In genomic region chr11:113617132-113617911, GRCm38 (mm10) we compare ENCODE assay signal across 7 mouse cellular contexts. TPM values are rescaled to one million over a fixed set of nuclear protein-coding genes. Genes with fewer than 3 reads are reported as not detected.
A peak's percentile ranks its signal among the peaks of the same experiment; 100 is the strongest.
DNase-seq lines count a peak whose midpoint lies in the region; ATAC-seq and TF ChIP-seq lines count a peak whose summit lies in the region.

No protein-coding gene starts in this region.

- H3K27ac ChIP-seq in layer of hippocampus, adult 2 months, result no peak overlapping the region

- H3K4me3 ChIP-seq in layer of hippocampus, adult 2 months, result no peak overlapping the region

- DNase-seq in A20 (ENCODE audit: low read depth, low spot score), result peak; percentile 90
- DNase-seq in c-Kit-positive CD71-negative TER-119-negative erythroid progenitor cells, embryonic 14.5 days (ENCODE audit: low read depth), result peak; percentile 76
- peak; percentile 56 to 64 for DNase-seq in frontal cortex, postnatal 25 days (ENCODE audit: low spot score in 2 of 2)
- peak; percentile 62 to 79 for DNase-seq in layer of hippocampus, adult 2 months (ENCODE audit: low spot score in 2 of 2)
- peak; percentile 85 for DNase-seq in lung, postnatal 36 days
- DNase-seq in spleen, postnatal 10 days (ENCODE audit: low spot score in 2 of 2), result peak; percentile 48 to 87

- TF ChIP-seq CTCF in layer of hippocampus, adult 2 months (conservative IDR thresholded peaks at IDR 0.05), result peak; percentile 84

- ATAC-seq in CD4-positive, CD25-positive, alpha-beta regulatory T cell, adult 4 months, result peak; percentile 63

RNA-seq across cellular contexts. Expression of gene Sstr2, which starts 1.8 kb away (rescaled TPM):
- under 1 TPM in 1 of 2 experiments, not detected in 1; 0.35 TPM for polyA plus RNA-seq in CD4-positive, CD25-positive, alpha-beta regulatory T cell, adult 4 months (2017; shearing (Covaris generic))
- total RNA-seq in layer of hippocampus, adult 2 months (2021), result 10 to 100 TPM; 22.0 to 23.2 TPM

RNA-seq across cellular contexts. Expression of gene Cog1, which starts 31.6 kb away (rescaled TPM):
- 10 to 100 TPM; 15.4 to 19.3 TPM for polyA plus RNA-seq in CD4-positive, CD25-positive, alpha-beta regulatory T cell, adult 4 months (2017; shearing (Covaris generic))
- total RNA-seq in layer of hippocampus, adult 2 months (2021), result 10 to 100 TPM; 59.5 to 63.2 TPM

RNA-seq across cellular contexts. Expression of gene Slc39a11, which starts 32.6 kb away (rescaled TPM):
- polyA plus RNA-seq in CD4-positive, CD25-positive, alpha-beta regulatory T cell, adult 4 months (2017; shearing (Covaris generic)), result 10 to 100 TPM; 12.0 to 17.9 TPM
- 10 to 100 TPM; 21.7 to 23.1 TPM for total RNA-seq in layer of hippocampus, adult 2 months (2021)
